Comparison of ENCODE assay signal across 23 mouse cellular contexts in genomic region chr10:123159316-123159715, GRCm38 (mm10). TPM values are rescaled to one million over a fixed set of nuclear protein-coding genes. Genes with fewer than 3 reads are reported as not detected.
A peak's percentile ranks its signal among the peaks of the same experiment; 100 is the strongest.
DNase-seq lines count a peak whose midpoint lies in the region; ATAC-seq and TF ChIP-seq lines count a peak whose summit lies in the region.
"Had no signal": no experiment of that assay in that cellular context is flagged by ENCODE, and none has a peak within 500 bp of the region (broad histone marks: within the 10 kb centered on the region; RNA-seq: fewer than 3 reads in every experiment).

No protein-coding gene starts in this region.

- intact Hi-C loops in heart, postnatal 14 days (cut with DNase I): no loop called here

- no peak for DNase-seq in heart, postnatal 14 days
- no peak for DNase-seq in kidney, postnatal 0 days (ENCODE audit: low spot score)
- DNase-seq in kidney, postnatal 10 days: no peak
- DNase-seq in B cell, adult 2 months: peak; percentile 57 to 65
- no peak for DNase-seq in urinary bladder, adult 18-20 months (ENCODE audit: low spot score in 2 of 2)
- DNase-seq: cerebellum, adult 18-20 months; cerebellum, postnatal 36 days; gastrocnemius, adult 2 months; heart, postnatal 10 days; liver, embryonic 13.5 days; midbrain, embryonic 14.5 days; right cerebral cortex, postnatal 14 days; thymus, postnatal 25 days had no signal

- H3K36me3 ChIP-seq in heart, embryonic 14.5 days (ENCODE audit: control insufficient read depth, insufficient read depth, low read length): peaks cover 47% of the 10 kb centered on the region
- 0 out of 2 replicates have a peak, but pooled peaks cover 9% of the 10 kb centered on the region for H3K36me3 ChIP-seq in kidney, postnatal 0 days (ENCODE audit: insufficient read depth, low read length)

- no peak overlapping the region for H3K4me3 ChIP-seq in heart, embryonic 14.5 days (ENCODE audit: control insufficient read depth in 1 of 2, insufficient read depth in 1 of 2, low read depth in 1 of 2, low read length in 2 of 2)
- H3K4me3 ChIP-seq in kidney, postnatal 0 days (replicated peaks; ENCODE audit: low read depth, low read length): no peak overlapping the region
- H3K4me3 ChIP-seq: embryonic facial prominence, embryonic 10.5 days; forebrain, embryonic 12.5 days; gastrocnemius, adult 2 months; limb, embryonic 12.5 days; liver, embryonic 13.5 days; lung, embryonic 15.5 days; megakaryocyte, embryonic 14.5 days; myocyte; neural tube, embryonic 15.5 days had no signal

- H3K9me3 ChIP-seq in heart, embryonic 14.5 days (ENCODE audit: control insufficient read depth, low read length): no peaks in the 10 kb centered on the region
- H3K9me3 ChIP-seq in kidney, postnatal 0 days (replicated peaks; ENCODE audit: low read length): no peaks in the 10 kb centered on the region
- H3K9me3 ChIP-seq: embryonic facial prominence, embryonic 10.5 days; forebrain, embryonic 12.5 days; limb, embryonic 12.5 days; liver, embryonic 13.5 days; lung, embryonic 15.5 days; megakaryocyte, embryonic 14.5 days; neural tube, embryonic 15.5 days had no signal

- 70% methylated on average over 7 of the region's 7 CpGs for WGBS in heart, embryonic 14.5 days
- 61% methylated on average over 7 of the region's 7 CpGs for WGBS in kidney, postnatal 0 days

- H3K4me1 ChIP-seq in heart, embryonic 14.5 days (ENCODE audit: control insufficient read depth in 2 of 2, insufficient read depth in 2 of 2, low read length in 2 of 2): peaks cover 0 to 12% of the 10 kb centered on the region in 2 experiments; a peak in 2 of 4 replicates
- no peaks in the 10 kb centered on the region for H3K4me1 ChIP-seq in kidney, postnatal 0 days (replicated peaks; ENCODE audit: insufficient read depth, low read length)
- H3K4me1 ChIP-seq: embryonic facial prominence, embryonic 10.5 days; forebrain, embryonic 12.5 days; limb, embryonic 12.5 days; liver, embryonic 13.5 days; lung, embryonic 15.5 days; neural tube, embryonic 15.5 days had no signal

- ATAC-seq in heart, embryonic 14.5 days (ENCODE audit: insufficient number of reproducible peaks, insufficient read depth, low FRiP score, low read depth): no peak
- ATAC-seq in kidney, postnatal 0 days (replicated peaks; ENCODE audit: low FRiP score, low read depth): peak; percentile 77
- peak; percentile 53 for ATAC-seq in monocyte, adult 5-6 weeks (replicated peaks; ENCODE audit: insufficient number of reproducible peaks, low FRiP score, low TSS enrichment, poor library complexity, severe bottlenecking)

- H3K9ac ChIP-seq in heart, embryonic 14.5 days (ENCODE audit: low read length): no peak overlapping the region
- H3K9ac ChIP-seq in kidney, postnatal 0 days (ENCODE audit: low read depth, low read length): no peak overlapping the region
- H3K9ac ChIP-seq: forebrain, embryonic 12.5 days; hindbrain, embryonic 14.5 days; limb, embryonic 12.5 days; liver, embryonic 13.5 days; lung, embryonic 15.5 days; neural tube, embryonic 15.5 days had no signal

- no peaks in the 10 kb centered on the region for H3K27me3 ChIP-seq in heart, embryonic 14.5 days (ENCODE audit: control insufficient read depth, insufficient read depth, low read length)
- H3K27me3 ChIP-seq in kidney, postnatal 0 days (ENCODE audit: insufficient read depth, low read length): no peaks in the 10 kb centered on the region
- H3K27me3 ChIP-seq: forebrain, embryonic 12.5 days; limb, embryonic 12.5 days; liver, embryonic 13.5 days; lung, embryonic 15.5 days; megakaryocyte, embryonic 14.5 days; neural tube, embryonic 15.5 days had no signal

- H3K4me2 ChIP-seq in heart, embryonic 14.5 days (ENCODE audit: low read length): no peak overlapping the region
- H3K4me2 ChIP-seq in kidney, postnatal 0 days (ENCODE audit: low read length): no peak overlapping the region
- H3K4me2 ChIP-seq: forebrain, embryonic 12.5 days; hindbrain, embryonic 14.5 days; limb, embryonic 12.5 days; liver, embryonic 13.5 days; lung, embryonic 15.5 days; neural tube, embryonic 15.5 days had no signal

- peak overlapping the region; percentile 33 to 39 for H3K27ac ChIP-seq in heart, embryonic 14.5 days (replicated peaks in 1 of 2; ENCODE audit: control insufficient read depth in 1 of 2, insufficient read depth in 1 of 2, low read depth in 2 of 2, low read length in 2 of 2)
- H3K27ac ChIP-seq in kidney, postnatal 0 days: no peak overlapping the region
- H3K27ac ChIP-seq: embryonic facial prominence, embryonic 10.5 days; forebrain, embryonic 12.5 days; gastrocnemius, adult 2 months; hindbrain, embryonic 14.5 days; limb, embryonic 12.5 days; liver, embryonic 13.5 days; lung, embryonic 15.5 days; neural tube, embryonic 15.5 days had no signal

- TF ChIP-seq CTCF in kidney, postnatal 0 days (IDR thresholded peaks at IDR 0.05; ENCODE audit: low read depth): no peak

RNA-seq across cellular contexts. Expression of gene Usp15, which starts 37.5 kb away (rescaled TPM):
- 64.4 and 65.9 TPM in 2 replicates for polyA plus RNA-seq in heart, embryonic 14.5 days (2014; fragmentation: Nextera tagmentation; extraction: Ambion mirVana)
- total RNA-seq in heart, postnatal 14 days (2021): 10 to 100 TPM; 77.8 to 85.6 TPM
- 58.9 and 59.2 TPM in 2 replicates for polyA plus RNA-seq in kidney, postnatal 0 days (2015; fragmentation: Nextera tagmentation; extraction: Ambion mirVana)
- 201 to 235 TPM (median 234 TPM) in 3 replicates for total RNA-seq in monocyte, adult 5-6 weeks (2017)

Comparison
In these comparisons a context has a peak if more than half of its experiments do, and no peak if none do; other contexts are left out.
1. DNase-seq: peak in B cell, adult 2 months (2 of 2); none in heart, postnatal 14 days (0 of 2), kidney, postnatal 0 days (single experiment), kidney, postnatal 10 days (single experiment) and urinary bladder, adult 18-20 months (0 of 2).